Mouse (Mus musculus): ENCODE measurements around the gene Efcab11. TPM values are rescaled to one million over a fixed set of nuclear protein-coding genes. Genes with fewer than 3 reads are reported as not detected.
"Not testable (repeated sequence)": the region's sequence is repeated elsewhere in the genome, so short reads cannot be mapped to it uniquely, and the experiment has no call there.

Efcab11 gene
- total RNA-seq, 2 experiments from 2014 or later: not detected

DNA sequence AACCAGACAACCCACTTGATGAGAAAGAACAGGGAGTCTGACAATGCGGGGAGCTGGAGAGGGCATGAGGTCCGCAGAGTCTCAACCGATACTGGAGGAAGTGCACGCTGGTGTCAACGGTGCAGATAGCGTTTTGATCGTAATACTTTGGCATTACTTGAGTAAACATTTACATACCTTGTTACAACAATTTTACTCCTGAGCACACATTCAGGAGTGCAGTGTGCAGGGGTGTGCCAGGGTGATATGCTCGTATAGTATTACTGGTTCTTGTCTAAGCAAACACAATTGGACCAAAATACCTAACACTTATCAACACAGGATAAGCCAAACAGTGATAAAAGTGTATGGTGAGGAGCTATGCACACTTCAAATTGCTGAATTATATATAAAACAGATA is 69.0 kb downstream of the Efcab11 start:
- no peak for DNase-seq (ENCODE audit: low spot score)

- DNase-seq (ENCODE audit: low spot score): no peak
These were observed 76.3 kb downstream of the Efcab11 start for GRCm38 (mm10) chr12:99807891-99808290.

DNA sequence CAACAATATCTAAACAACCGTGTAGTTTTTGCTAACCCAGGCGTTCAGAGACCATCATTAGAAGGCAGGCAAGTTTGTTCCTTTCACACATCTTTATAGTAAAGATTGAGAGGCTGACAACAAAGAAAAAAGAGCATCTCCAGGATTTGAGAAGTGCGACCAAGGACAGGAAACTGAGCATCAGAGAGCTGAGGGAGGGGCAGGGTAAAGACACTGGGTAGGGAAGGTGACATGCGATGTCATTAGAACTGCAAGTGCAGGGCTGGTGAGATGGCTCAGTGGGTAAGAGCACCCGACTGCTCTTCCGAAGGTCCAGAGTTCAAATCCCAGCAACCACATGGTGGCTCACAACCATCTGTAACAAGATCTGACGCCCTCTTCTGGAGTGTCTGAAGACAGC is 77.5 kb downstream of the Efcab11 start:
- not testable (repeated sequence) for DNase-seq (ENCODE audit: low spot score)

- DNase-seq (ENCODE audit: low spot score): no peak
These were observed 88.3 kb downstream of the Efcab11 start for GRCm38 (mm10) chr12:99795921-99796320.

- DNase-seq (ENCODE audit: low spot score): no peak
These were observed 89.2 kb downstream of the Efcab11 start for GRCm38 (mm10) chr12:99794792-99795620.

DNA sequence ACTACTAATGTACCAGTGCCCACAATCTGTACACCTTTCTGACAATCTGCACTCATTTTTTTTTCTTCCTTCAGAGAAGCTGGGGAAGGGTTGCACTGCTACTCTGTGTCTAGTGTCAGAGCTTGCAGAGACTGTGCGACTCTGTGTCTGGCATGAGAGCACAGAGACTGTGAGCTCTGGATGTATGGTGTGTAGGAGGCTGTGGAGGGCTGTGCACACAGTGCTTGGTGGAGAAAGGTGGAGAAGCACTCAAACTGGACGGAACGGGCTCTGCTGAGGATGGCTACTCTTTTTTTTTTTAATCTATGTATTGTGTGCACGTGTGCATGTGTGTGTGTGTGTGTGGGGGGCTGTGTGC is 90.1 kb downstream of the Efcab11 start:
- no peak for DNase-seq (ENCODE audit: low spot score)

DNA sequence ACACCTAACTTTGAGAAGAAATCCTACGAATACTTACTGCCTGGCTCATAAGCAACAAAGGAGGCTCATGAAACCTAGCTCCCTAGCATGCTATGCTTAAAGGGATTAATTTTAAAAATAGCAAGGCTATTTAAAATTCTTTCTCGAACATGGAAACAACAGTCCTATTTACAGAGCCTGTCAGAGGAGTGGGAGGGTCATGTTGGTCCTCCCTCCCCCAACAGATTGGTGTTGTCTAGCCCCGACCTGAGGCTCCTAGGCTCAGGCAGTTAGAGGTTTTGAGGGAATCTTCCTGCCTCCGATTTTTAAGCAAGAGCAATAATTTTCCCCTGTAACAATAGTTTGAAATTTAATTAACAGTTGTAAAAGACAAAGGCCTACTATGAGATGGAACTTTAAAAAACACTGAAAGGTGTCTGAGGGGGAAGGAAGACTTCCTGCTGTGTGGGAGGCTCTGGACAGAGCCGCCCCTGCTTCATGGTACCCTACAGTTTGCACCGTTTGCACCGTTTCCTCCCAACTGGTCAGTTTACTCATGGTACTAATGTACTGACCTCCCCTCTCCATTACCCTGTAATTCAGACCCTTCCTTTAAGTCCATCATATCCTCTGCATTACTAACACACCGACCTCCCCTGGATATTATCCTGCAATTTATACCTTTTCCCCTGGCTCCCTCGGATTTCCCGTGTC is 90.6 kb downstream of the Efcab11 start:
- DNase-seq (ENCODE audit: low spot score): no peak

GRCm38 (mm10) chr12:99789283-99789960 is 94.8 kb downstream of the Efcab11 start:
- no peak for DNase-seq (ENCODE audit: low spot score)

GRCm38 (mm10) chr12:99781774-99782173 is 102.5 kb downstream of the Efcab11 start:
- no peak for DNase-seq (ENCODE audit: low spot score)

DNA sequence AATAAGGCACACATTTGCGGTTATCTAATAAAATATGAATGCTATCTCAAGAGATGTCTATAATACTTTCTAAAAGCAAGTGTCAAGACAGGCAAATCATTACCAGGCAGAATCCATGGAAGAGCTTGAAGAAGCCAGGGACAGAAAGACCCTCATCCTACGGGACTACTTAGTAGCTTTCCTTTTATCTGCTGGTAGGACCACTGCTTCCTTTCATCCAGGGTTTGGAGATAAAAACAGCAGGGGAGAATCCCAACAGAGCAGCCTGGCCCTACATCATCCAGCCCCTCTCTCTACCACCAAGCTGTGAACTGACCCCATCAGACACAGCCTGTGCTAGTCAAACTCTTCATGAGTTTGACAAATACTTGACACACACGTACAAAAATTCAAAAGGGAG is 103.8 kb downstream of the Efcab11 start:
- DNase-seq (ENCODE audit: low spot score): no peak

GRCm38 (mm10) chr12:99779908-99780307 is 104.3 kb downstream of the Efcab11 start:
- no peak for DNase-seq (ENCODE audit: low spot score)

DNA sequence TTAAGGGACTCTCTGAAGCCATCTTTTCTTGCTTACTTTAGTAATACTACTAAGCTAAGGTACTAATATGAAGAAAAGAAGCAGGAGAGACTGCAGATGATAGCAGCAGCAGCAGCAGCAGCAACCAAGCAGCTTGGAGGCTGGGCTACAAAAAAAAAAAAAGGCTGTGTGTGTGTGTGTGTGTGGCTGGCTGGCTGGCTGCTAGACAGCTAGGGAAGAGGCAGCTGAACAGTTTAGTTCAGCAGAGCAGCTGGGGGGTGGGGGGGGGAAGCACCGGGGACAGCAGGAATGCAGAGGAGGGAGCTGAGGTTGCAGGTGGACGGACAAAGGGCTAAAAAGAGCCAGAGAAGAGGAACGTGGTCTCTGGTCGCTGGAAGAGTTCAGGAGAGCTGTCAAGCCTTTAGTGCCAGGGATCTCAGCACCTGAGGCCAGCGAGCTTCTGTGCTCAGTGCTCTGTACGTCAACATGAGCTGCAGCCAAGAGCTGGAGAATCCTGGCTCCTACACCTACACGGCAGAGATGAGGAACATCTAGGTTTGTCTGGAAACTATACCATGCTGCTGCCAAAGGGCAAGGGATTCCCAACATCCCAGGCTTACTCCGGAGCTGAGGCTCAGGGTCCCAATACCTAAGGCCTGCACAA is 107.6 kb downstream of the Efcab11 start:
- DNase-seq (ENCODE audit: low spot score): no peak

- DNase-seq (ENCODE audit: low spot score): no peak
These were observed 109.4 kb downstream of the Efcab11 start for GRCm38 (mm10) chr12:99774864-99775263.

GRCm38 (mm10) chr12:99773636-99774193 is 110.5 kb downstream of the Efcab11 start:
- DNase-seq (ENCODE audit: low spot score): no peak

DNA sequence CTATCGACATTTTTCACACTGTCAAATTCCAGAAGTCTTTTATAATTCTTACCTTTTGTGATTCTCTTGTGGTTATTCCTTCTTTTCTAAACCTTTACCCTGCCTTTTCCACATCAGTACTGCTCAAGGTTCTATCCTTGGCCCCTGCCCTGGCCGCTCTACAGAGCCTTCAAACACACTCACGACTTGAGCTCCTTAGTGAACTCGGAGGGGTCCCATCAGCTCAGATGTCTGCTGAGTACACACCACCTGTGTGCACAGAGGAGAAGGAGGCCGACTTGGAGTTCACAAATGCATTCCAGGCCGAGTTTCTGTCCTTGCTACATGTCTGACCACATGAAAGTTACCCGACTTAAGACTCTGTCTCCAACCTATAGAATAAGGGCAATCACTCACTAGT is 113.2 kb downstream of the Efcab11 start:
- DNase-seq (ENCODE audit: low spot score): no peak

DNA sequence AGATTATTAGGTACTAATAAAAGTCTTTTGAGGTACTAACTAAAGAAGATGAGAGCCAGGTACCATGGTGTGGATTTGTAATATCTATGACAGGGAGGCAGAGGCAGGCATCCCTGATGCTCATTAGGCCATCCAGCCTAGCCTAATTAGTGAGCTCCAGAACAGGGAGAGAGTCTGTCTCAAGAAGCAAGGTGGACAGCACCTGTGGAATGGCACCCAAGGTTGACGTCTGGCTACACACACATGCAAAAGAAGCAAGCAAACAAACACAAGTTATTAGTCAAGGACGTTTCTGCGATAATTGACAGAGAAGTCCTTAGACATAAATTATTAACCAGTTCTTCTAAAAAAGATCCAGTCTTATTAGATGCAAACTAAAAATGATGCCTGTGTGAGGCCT is 114.6 kb downstream of the Efcab11 start:
- no peak for DNase-seq (ENCODE audit: low spot score)

DNA sequence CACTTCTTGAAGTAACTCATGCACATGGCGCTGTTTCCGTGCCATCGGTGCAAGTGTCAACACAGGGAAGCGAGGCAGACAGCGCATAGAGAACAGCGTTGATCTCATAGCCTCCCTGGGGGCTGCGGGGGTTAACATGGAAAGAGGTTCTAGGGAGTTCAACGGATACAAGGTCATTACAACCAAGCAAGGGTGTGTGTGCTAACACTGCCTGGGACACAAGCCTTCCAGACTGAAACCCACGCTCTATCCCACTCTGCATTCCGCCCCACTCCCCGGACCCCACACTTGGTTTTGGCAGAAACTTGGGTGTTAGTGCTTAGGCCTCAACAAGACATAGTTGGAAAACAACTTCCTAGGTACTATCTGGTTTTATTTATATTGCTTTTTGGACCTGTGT is 116.5 kb downstream of the Efcab11 start:
- no peak for DNase-seq (ENCODE audit: low spot score)

DNA sequence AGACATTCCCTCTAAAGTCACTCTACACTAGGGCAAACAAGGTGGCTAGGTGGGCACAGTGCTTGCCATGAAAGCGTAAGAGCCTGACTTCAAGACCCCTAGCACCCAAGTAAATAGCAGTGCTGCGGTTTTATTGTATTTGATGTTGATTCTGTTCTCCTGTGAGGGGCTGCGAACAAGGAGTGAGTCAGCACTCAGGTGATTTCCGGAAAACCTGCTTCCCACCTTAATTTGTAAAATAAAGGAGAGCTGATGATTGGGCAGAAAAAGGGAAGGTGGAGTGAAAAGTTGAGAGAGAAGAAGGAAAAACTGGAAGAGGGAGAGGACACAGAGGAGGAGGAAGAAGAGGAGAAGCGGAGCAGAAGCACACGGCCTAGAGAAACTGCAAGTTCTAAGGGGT is 118.3 kb downstream of the Efcab11 start:
- no peak for DNase-seq (ENCODE audit: low spot score)

DNA sequence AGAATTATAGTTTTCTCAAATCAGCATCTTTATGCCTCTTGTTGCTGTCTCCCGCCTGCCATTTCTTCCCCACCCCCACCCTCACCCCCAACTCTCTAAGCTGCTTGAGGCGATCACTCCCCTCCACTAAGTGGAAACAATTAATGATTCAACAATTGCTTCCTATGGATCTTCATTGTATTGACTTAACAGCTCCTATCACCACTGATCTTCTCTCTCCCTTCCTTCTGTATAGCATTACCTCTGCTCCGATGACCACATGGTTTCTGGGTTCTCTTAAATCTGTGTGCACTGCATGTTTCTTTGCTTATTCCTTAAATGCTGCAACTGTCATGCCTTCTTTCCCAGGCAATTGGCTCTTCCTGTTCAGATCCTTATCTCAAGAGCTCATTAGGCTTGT is 120.2 kb downstream of the Efcab11 start:
- DNase-seq (ENCODE audit: low spot score): no peak

GRCm38 (mm10) chr12:99757754-99758526 is 126.3 kb downstream of the Efcab11 start:
- no peak for DNase-seq (ENCODE audit: low spot score)

Data from gastrocnemius, adult 18-20 months (tissue).